Mouse (Mus musculus) erythroblast, embryonic 14.5 days (primary cell): ENCODE measurements around the gene Pla1a.

Source experiments
- GATA1 ChIP-seq: IDR thresholded peaks from 2 replicates; pipeline ENCODE4 v1.6.1; 2012; ENCODE audit warnings: low read length, inconsistent platforms, mixed read lengths
- TAL1 ChIP-seq: IDR thresholded peaks from 3 replicates; pipeline ENCODE4 v1.6.1; 2012; ENCODE audit warnings: low read length, inconsistent platforms, mixed read lengths

- TF ChIP-seq GATA1 = no peak
- no peak for TF ChIP-seq TAL1
These were observed 1.3 kb downstream of the Pla1a start for GRCm38 (mm10) chr16:38431446-38432185.
